Mouse (Mus musculus) heart, adult 10 weeks (tissue): ENCODE measurements around the gene Dennd2a. TPM values are rescaled to one million over a fixed set of nuclear protein-coding genes. Genes with fewer than 3 reads are reported as not detected.

ENCODE experiments used
- polyA plus RNA-seq: library from polyadenylated mRNA; stranded (reverse); fragments of 350-450 nt; fragmentation: Illumina TruSeq; extraction: RNeasy Lipid Tissue Mini Kit (QIAGEN cat#74804); gene quantifications from one replicate; pipeline ENCODE4 v1.2.3, GENCODE M21; 2014; ENCODE audit warnings: low read depth, low replicate concordance

Gene Dennd2a
- 4.0 TPM for polyA plus RNA-seq

GRCm38 (mm10) chr6:39557723-39558261 lies at the start of gene Dennd2a:
Gene Dennd2a (minus strand): TSS chr6:39557867.

GRCm38 (mm10) chr6:39592401-39593214 lies 34.9 kb upstream of the Dennd2a start, which contains the start of gene Ndufb2:
Gene Ndufb2 (plus strand): TSS chr6:39592574.

GRCm38 (mm10) chr6:39585517-39585916 lies 27.9 kb upstream of the Dennd2a start, which contains the start of gene Gm42420:
Gene Gm42420 (plus strand): TSS chr6:39585753.

GRCm38 (mm10) chr6:39573791-39574554 lies 16.3 kb upstream of the Dennd2a start, which contains the start of gene Adck2:
Gene Adck2 (plus strand): TSS chr6:39573873.

GRCm38 (mm10) chr6:39419851-39420721 lies 137.6 kb downstream of the Dennd2a start, which contains the start of gene Mkrn1:
Gene Mkrn1 (minus strand): TSS chr6:39420462.

Other genes starting within 250 kb of the Dennd2a start
- 11.7 TPM for gene Slc37a3, start 180.2 kb downstream of the Dennd2a start, polyA plus RNA-seq
- gene Rab19, start 176.7 kb downstream of the Dennd2a start, polyA plus RNA-seq = not detected
- 33.9 TPM for gene Mkrn1, start 137.4 kb downstream of the Dennd2a start, polyA plus RNA-seq
- 13.2 TPM for gene Adck2, start 16.0 kb upstream of the Dennd2a start, polyA plus RNA-seq
- gene Gm42420, start 27.9 kb upstream of the Dennd2a start, polyA plus RNA-seq = not detected
- gene Ndufb2, start 34.7 kb upstream of the Dennd2a start, polyA plus RNA-seq = 765 TPM
- gene Braf, start 167.6 kb upstream of the Dennd2a start, polyA plus RNA-seq = 9.2 TPM